Mouse (Mus musculus): Measurements from ENCODE around the gene Ache. TPM values are rescaled to one million over a fixed set of nuclear protein-coding genes. Genes with fewer than 3 reads are reported as not detected.

The Ache gene
- polyA plus RNA-seq, 1 experiment from 2014 or later = 2.7 TPM

- ATAC-seq (ENCODE audit: insufficient number of reproducible peaks, insufficient read depth, low FRiP score, low TSS enrichment, low read depth) = no peak
- H3K36me3 ChIP-seq = no peaks in the 10 kb centered on the region
- peak overlapping the region; percentile 6; the same call in 1 of the 2 replicates for H3K9ac ChIP-seq
- peaks cover 30% of the 10 kb centered on the region for H3K4me1 ChIP-seq
- H3K9me3 ChIP-seq = no peaks in the 10 kb centered on the region
- H3K4me3 ChIP-seq = no peak overlapping the region
- H3K27ac ChIP-seq = no peak overlapping the region
- no peak overlapping the region; the same call in 1 of the 2 replicates for H3K4me2 ChIP-seq
- H3K27me3 ChIP-seq = no peaks in the 10 kb centered on the region
- WGBS = 30% methylated on average over 8 of the region's 8 CpGs
Observed at GRCm38 (mm10) chr5:137337190-137337589, 49.9 kb downstream of the Ache start.

DNA sequence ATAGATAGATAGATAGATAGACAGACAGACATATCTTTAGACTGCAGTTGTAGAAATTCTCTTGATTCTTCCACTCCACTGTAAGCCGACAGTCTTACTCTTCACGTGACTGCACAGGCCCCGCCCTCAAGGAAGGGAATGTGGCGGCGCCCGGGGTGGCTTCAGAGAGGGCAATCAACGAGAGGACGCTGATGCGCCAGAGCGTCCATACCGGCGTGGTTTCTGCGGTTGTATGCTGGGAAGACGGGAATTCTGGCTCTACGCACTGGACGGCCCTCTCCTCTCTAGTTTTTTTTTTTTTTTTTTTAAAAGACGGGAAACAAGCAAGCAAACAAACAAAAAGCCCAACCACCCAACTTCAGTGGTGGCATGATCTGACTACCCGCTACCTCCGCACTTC is 50.9 kb downstream of the Ache start:
- Histone ChIP-seq H3K4me3 (peak overlapping the region; percentile 46), H3K4me2 (peak overlapping the region; percentile 75), H3K27ac (peak overlapping the region; percentile 90), H3K9ac (peak overlapping the region; percentile 73), H3K9me3 (no peaks in the 10 kb centered on the region), H3K36me3 (no peaks in the 10 kb centered on the region), H3K27me3 (no peaks in the 10 kb centered on the region), H3K4me1 (peaks cover 20% of the 10 kb centered on the region)
- peak; percentile 78 for ATAC-seq (ENCODE audit: insufficient number of reproducible peaks, insufficient read depth, low FRiP score, low TSS enrichment, low read depth)
- WGBS = 0% methylated on average over 19 of the region's 19 CpGs

GRCm38 (mm10) chr5:137338663-137339289 is 51.5 kb downstream of the Ache start:
- WGBS = 4% methylated on average over 11 of the region's 11 CpGs
- Histone ChIP-seq H3K9me3 (no peaks in the 10 kb centered on the region), H3K27me3 (no peaks in the 10 kb centered on the region), H3K27ac (peak overlapping the region; percentile 90), H3K9ac (peak overlapping the region; percentile 73), H3K4me3 (peak overlapping the region; percentile 46), H3K4me2 (peak overlapping the region; percentile 75), H3K4me1 (peaks cover 20% of the 10 kb centered on the region), H3K36me3 (no peaks in the 10 kb centered on the region)
- no peak for ATAC-seq (ENCODE audit: insufficient number of reproducible peaks, insufficient read depth, low FRiP score, low TSS enrichment, low read depth)

DNA sequence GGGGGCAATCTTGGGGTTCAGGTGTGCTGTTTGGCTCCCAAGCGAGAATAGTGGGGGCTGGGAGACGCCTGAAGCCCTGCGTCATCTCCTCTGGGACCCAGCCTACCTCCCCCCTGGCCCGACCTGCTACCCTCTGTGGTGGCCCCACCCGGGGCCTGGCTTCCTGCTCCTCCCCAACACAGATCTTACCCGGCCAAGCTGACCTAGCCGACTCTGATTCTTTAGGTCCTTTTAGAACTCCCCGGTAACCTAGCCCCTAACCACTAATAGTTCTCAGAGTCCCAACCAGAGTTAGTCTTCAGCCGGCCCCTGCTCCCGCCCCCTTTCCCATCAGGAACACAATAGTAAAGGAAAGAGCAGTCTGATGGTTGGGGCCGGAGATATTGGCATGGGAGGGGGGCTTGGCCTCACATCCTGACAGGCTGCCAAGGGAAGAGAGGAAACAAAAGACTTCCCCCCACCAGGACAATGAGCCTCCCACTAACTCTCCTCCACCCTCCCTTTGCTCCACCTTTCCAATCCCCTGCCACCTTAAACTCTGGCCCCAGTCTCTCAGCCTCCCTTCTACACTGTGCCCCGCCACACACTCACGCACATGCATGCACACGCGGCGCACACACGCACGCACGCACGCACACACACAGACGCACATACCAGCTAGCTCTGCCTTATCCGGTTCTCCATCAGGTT is 52.1 kb downstream of the Ache start:
- Histone ChIP-seq H3K27me3 (no peaks in the 10 kb centered on the region), H3K4me1 (peaks cover 17% of the 10 kb centered on the region), H3K9me3 (no peaks in the 10 kb centered on the region), H3K4me3 (peak overlapping the region; percentile 46), H3K36me3 (no peaks in the 10 kb centered on the region), H3K4me2 (peak overlapping the region; percentile 75), H3K9ac (peak overlapping the region; percentile 73), H3K27ac (peak overlapping the region; percentile 90)
- 8% methylated on average over 22 of the region's 22 CpGs for WGBS
- peak; percentile 60; the same call in 1 of the 2 replicates for ATAC-seq (ENCODE audit: insufficient number of reproducible peaks, insufficient read depth, low FRiP score, low TSS enrichment, low read depth)

DNA sequence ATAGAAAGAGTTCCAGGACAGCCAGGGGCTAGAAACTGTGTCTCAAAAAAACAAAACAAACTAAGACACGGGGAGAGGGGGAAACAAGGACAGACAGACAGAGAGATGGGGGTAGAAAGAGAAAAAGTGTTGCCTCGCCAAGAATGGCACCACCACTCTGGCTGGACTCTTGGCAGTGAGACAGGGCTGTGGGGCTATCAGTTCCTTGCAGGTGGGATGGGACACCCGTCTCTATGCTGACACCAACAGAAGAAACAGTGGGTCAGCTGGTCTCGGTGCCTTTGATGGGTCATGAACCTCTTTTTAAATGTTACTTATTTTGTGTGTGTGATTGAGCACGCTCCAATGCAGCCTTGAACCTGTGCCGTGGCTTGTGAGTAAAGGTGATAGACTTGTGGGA is 52.9 kb downstream of the Ache start:
- H3K4me2 ChIP-seq = peak overlapping the region; percentile 75; the same call in 1 of the 2 replicates
- peaks cover 17% of the 10 kb centered on the region for H3K4me1 ChIP-seq
- H3K36me3 ChIP-seq = no peaks in the 10 kb centered on the region
- H3K9me3 ChIP-seq = no peaks in the 10 kb centered on the region
- H3K9ac ChIP-seq = no peak overlapping the region
- 69% methylated on average over 6 of the region's 6 CpGs for WGBS
- H3K4me3 ChIP-seq = no peak overlapping the region
- no peaks in the 10 kb centered on the region for H3K27me3 ChIP-seq
- no peak for ATAC-seq (ENCODE audit: insufficient number of reproducible peaks, insufficient read depth, low FRiP score, low TSS enrichment, low read depth)
- peak overlapping the region; percentile 90 for H3K27ac ChIP-seq

DNA sequence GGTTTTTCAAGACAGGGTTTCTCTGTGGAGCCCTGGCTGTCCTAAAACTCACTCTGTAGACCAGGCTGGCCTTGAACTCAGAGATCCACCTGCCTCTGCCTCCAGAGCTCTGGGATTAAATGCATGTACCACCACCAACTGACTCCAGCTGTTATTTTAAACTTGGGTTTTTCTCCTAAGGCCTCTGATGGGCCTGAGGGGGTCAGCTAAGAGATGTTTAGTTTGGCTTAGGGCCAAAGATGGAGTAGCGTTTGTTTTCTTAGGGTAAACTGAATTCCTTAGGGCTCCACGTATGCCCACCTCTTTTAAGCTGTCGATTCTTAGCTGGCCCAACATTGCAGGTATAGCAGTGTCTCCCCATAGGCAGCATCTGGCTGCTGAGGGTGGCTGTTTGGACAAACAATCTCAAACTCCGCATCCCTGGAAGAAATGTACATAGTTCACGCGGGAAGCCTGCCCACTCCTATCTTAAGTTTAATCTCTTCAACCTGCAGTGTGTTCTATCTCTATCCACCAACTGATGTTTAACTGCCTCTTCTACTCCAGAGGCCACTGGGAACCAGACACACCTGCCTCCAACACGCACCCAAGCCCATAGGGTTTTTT is 55.2 kb downstream of the Ache start:
- H3K4me2 ChIP-seq = no peak overlapping the region
- H3K4me1 ChIP-seq = peaks cover 22% of the 10 kb centered on the region
- no peaks in the 10 kb centered on the region for H3K36me3 ChIP-seq
- no peak overlapping the region for H3K27ac ChIP-seq
- H3K9ac ChIP-seq = no peak overlapping the region
- no peak overlapping the region for H3K4me3 ChIP-seq
- no peaks in the 10 kb centered on the region for H3K9me3 ChIP-seq
- no peaks in the 10 kb centered on the region for H3K27me3 ChIP-seq
- 71% methylated on average over 7 of the region's 7 CpGs for WGBS
- ATAC-seq (ENCODE audit: insufficient number of reproducible peaks, insufficient read depth, low FRiP score, low TSS enrichment, low read depth) = no peak

DNA sequence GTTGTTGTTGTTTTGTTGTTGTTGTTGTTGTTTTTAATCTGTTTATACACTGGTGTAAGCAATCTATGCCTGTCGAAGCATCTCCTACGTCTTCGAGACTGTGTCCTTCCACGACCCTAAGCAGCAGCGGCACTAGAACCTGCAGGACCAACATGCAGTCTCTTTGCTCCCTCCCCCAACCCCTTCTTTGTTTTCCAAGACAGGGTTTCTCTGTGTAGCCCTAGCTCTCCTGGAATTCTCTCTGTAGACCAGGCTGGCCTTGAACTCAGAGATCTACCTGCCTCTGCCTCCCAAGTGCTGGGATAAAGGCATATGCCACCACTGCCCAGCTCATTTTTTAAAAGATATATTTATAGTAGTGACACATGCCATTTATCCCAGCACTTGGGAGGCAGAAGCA is 56.1 kb downstream of the Ache start:
- no peaks in the 10 kb centered on the region for H3K36me3 ChIP-seq
- no peak overlapping the region for H3K9ac ChIP-seq
- H3K9me3 ChIP-seq = no peaks in the 10 kb centered on the region
- no peak for ATAC-seq (ENCODE audit: insufficient number of reproducible peaks, insufficient read depth, low FRiP score, low TSS enrichment, low read depth)
- H3K27me3 ChIP-seq = no peaks in the 10 kb centered on the region
- no peak overlapping the region for H3K4me3 ChIP-seq
- no peak overlapping the region for H3K27ac ChIP-seq
- 95% methylated on average over 5 of the region's 5 CpGs for WGBS
- peaks cover 26% of the 10 kb centered on the region for H3K4me1 ChIP-seq
- H3K4me2 ChIP-seq = no peak overlapping the region

GRCm38 (mm10) chr5:137343869-137344268 is 56.5 kb downstream of the Ache start:
- Histone ChIP-seq H3K4me2 (no peak overlapping the region), H3K27ac (no peak overlapping the region), H3K4me1 (peaks cover 27% of the 10 kb centered on the region), H3K36me3 (no peaks in the 10 kb centered on the region), H3K27me3 (no peaks in the 10 kb centered on the region), H3K9me3 (no peaks in the 10 kb centered on the region), H3K9ac (no peak overlapping the region), H3K4me3 (no peak overlapping the region)
- ATAC-seq (ENCODE audit: insufficient number of reproducible peaks, insufficient read depth, low FRiP score, low TSS enrichment, low read depth) = no peak

Small RNA genes lying within 50 kb of the gene (microRNA-seq; reads per million reads assigned to microRNA genes)
- gene Mir7036 = 0.55 reads per million
- gene Mir8116 = not detected

Other genes starting within 250 kb of the Ache start
- gene Ap1s1, start 241.4 kb upstream of the Ache start, polyA plus RNA-seq (2015; fragmentation: Nextera tagmentation; extraction: Ambion mirVana) = 187 TPM in 2 replicates
- gene Serpine1, start 215.3 kb upstream of the Ache start, polyA plus RNA-seq (2015; fragmentation: Nextera tagmentation; extraction: Ambion mirVana) = 0.22 and 0.35 TPM in 2 replicates
- 8.7 and 8.8 TPM in 2 replicates for gene Trim56, start 171.3 kb upstream of the Ache start, polyA plus RNA-seq (2015; fragmentation: Nextera tagmentation; extraction: Ambion mirVana)
- gene Muc3, start 138.2 kb upstream of the Ache start, polyA plus RNA-seq (2015; fragmentation: Nextera tagmentation; extraction: Ambion mirVana) = 5.1 TPM in 1 of 2 replicates, not detected in the other
- not detected in 2 replicates for gene Muc3a, start 75.1 kb upstream of the Ache start, polyA plus RNA-seq (2015; fragmentation: Nextera tagmentation; extraction: Ambion mirVana)
- 5.4 and 5.6 TPM in 2 replicates for gene Ufsp1, start 7.1 kb downstream of the Ache start, polyA plus RNA-seq (2015; fragmentation: Nextera tagmentation; extraction: Ambion mirVana)
- 143 and 148 TPM in 2 replicates for gene Srrt, start 20.2 kb downstream of the Ache start, polyA plus RNA-seq (2015; fragmentation: Nextera tagmentation; extraction: Ambion mirVana)
- gene Trip6, start 26.9 kb downstream of the Ache start, polyA plus RNA-seq (2015; fragmentation: Nextera tagmentation; extraction: Ambion mirVana) = 106 TPM in 2 replicates
- 16.0 and 16.1 TPM in 2 replicates for gene Slc12a9, start 46.1 kb downstream of the Ache start, polyA plus RNA-seq (2015; fragmentation: Nextera tagmentation; extraction: Ambion mirVana)
- gene Ephb4, start 62.6 kb downstream of the Ache start, polyA plus RNA-seq (2015; fragmentation: Nextera tagmentation; extraction: Ambion mirVana) = 70.4 and 71.0 TPM in 2 replicates
- gene Zan, start 189.5 kb downstream of the Ache start, polyA plus RNA-seq (2015; fragmentation: Nextera tagmentation; extraction: Ambion mirVana) = 0.11 and 0.17 TPM in 2 replicates
- gene Pop7, start 215.0 kb downstream of the Ache start, polyA plus RNA-seq (2015; fragmentation: Nextera tagmentation; extraction: Ambion mirVana) = 48.0 and 56.2 TPM in 2 replicates
- gene Gigyf1, start 231.0 kb downstream of the Ache start, polyA plus RNA-seq (2015; fragmentation: Nextera tagmentation; extraction: Ambion mirVana) = 16.3 and 17.1 TPM in 2 replicates
- gene Epo, start 245.7 kb downstream of the Ache start, polyA plus RNA-seq (2015; fragmentation: Nextera tagmentation; extraction: Ambion mirVana) = not detected in 2 replicates
- 360 and 396 TPM in 2 replicates for gene Gnb2, start 246.0 kb downstream of the Ache start, polyA plus RNA-seq (2015; fragmentation: Nextera tagmentation; extraction: Ambion mirVana)